Mouse (Mus musculus) hindbrain, embryonic 10.5 days (tissue): ENCODE measurements at regions not wholly inside any gene's neighbourhood (a gene's known extent, or its start where the extent isn't known, plus 50 kb on each side); places are given as distances from the start of the nearest gene placed in this dataset.
A peak's percentile ranks its signal among the peaks of the same experiment; 100 is the strongest.

Source experiments
- DNase-seq: peaks from one replicate; pipeline ENCODE4 v3.0.0-alpha.2; 2017; ENCODE audit warnings: low spot score
- H3K27ac ChIP-seq: fragments of 300-500 bp; sonication (generic); 2 replicates; pipeline ENCODE4 v1.5.1; 2016; ENCODE audit warnings: mild to moderate bottlenecking, moderate library complexity
- H3K27me3 ChIP-seq: fragments of 300-500 bp; sonication (generic); 2 replicates; pipeline ENCODE4 v1.6.1; 2016; ENCODE audit warnings: mild to moderate bottlenecking; ENCODE audit not compliant: poor library complexity, insufficient read depth, severe bottlenecking
- H3K36me3 ChIP-seq: fragments of 300-500 bp; sonication (generic); 2 replicates; pipeline ENCODE4 v1.6.1; 2016; ENCODE audit warnings: mild to moderate bottlenecking, moderate library complexity
- H3K4me1 ChIP-seq: fragments of 300-500 bp; sonication (generic); replicated peaks from 2 replicates; pipeline ENCODE4 v1.6.1; 2016; ENCODE audit warnings: mild to moderate bottlenecking
- H3K4me3 ChIP-seq: fragments of 300-500 bp; sonication (generic); 2 replicates; pipeline ENCODE4 v1.5.1; 2016; ENCODE audit warnings: mild to moderate bottlenecking, moderate library complexity
- H3K9me3 ChIP-seq: fragments of 300-500 bp; sonication (generic); 2 replicates; pipeline ENCODE4 v1.6.1; 2016; ENCODE audit warnings: mild to moderate bottlenecking, moderate library complexity
- WGBS: fragments of 180-500 bp; shearing (Covaris S2); methylation state at CpG from one replicate; pipeline ENCODE4 v1.1.7; 2016; 5-methylcytosine and 5-hydroxymethylcytosine counted together

DNA sequence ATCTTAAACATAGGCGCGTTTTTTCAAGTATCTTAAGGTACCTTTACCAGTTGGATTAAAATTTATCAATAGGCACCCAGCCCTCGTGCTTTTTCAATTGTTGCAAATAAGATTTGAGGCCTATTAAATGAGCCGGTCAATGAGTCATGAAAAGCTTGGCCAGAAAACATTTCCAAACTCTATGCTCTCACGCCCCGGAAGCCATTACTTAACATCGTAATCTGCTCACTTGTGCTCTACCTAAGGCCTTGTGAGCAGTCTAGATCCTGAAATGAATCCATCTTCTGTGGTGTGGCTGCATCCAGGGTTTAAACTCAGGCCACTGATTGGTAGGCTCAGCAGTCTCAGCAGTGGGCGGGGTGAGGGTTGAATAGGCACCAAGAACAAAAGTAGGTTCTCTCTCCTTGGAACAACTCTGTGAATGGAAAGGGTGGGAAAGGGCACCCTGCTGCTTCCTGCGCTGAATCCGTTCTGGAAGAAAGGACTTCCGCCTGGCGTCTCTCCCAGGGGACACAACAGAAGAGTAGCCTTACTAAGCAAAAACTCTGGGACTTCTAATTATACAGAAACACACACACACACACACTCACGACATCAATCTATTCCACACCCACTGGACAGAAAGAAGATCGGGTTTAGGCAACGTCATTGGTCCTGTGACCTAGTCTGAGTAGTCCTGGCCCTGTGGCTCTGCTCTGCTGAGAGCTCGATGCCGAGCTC, 53.4 kb upstream of the Fmnl2 start:
- peak; percentile 10 for DNase-seq
- Histone ChIP-seq H3K4me3 (no peak overlapping the region), H3K27me3 (no peaks in the 10 kb centered on the region), H3K36me3 (no peaks in the 10 kb centered on the region), H3K4me1 (peaks cover 6% of the 10 kb centered on the region; the same call in 1 of the 2 replicates), H3K27ac (peak overlapping the region; percentile 23; the same call in 1 of the 2 replicates), H3K9me3 (no peaks in the 10 kb centered on the region)
- 69% methylated on average over 17 of the region's 17 CpGs for WGBS

DNA sequence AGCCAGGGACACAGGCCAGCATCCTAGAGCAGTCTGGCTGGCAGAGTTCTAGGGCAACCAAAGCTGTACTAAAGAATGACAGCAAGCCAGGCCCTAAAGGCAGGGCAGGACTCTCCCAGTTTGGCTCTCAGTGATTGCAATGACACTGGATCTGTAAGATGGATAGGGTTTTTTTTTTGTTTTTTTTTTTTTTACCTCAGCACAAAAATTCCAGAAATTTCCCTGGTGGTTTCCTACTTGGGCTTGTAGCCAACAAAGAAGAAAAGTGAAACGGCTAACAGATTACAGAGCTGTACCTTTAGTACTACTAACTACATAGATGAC, 52.9 kb upstream of the Fmnl2 start:
- DNase-seq: no peak
- Histone ChIP-seq H3K27ac (peak overlapping the region; percentile 23; the same call in 1 of the 2 replicates), H3K27me3 (no peaks in the 10 kb centered on the region), H3K4me1 (peaks cover 6% of the 10 kb centered on the region; the same call in 1 of the 2 replicates), H3K4me3 (no peak overlapping the region), H3K9me3 (no peaks in the 10 kb centered on the region), H3K36me3 (no peaks in the 10 kb centered on the region)
- 82% methylated on average over 1 of the region's 1 CpGs for WGBS

DNA sequence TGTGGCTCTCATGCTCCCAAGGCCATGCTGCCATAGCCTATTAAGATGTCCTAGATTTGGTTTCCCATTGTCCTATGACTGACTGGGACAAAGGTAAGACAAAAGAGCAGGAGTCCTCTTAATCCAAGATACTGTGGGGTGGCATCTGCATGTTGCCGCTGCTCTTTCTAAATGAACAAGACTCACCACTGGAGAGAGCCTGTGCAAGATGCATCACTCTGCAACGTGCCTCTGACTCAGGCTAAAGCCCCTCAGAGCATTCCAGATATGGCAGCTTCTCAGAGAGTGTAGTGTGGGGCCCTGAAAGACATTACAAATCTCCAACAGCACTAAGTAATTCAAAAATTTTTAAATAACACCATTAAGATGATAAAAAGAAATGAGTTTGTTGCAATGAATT, 49.8 kb upstream of the Fmnl2 start:
- no peaks in the 10 kb centered on the region for H3K27me3 ChIP-seq
- DNase-seq: no peak
- no peak overlapping the region for H3K4me3 ChIP-seq
- no peak overlapping the region for H3K27ac ChIP-seq
- no peaks in the 10 kb centered on the region for H3K36me3 ChIP-seq
- H3K9me3 ChIP-seq: no peaks in the 10 kb centered on the region
- 55% methylated on average over 2 of the region's 2 CpGs for WGBS
- H3K4me1 ChIP-seq: peaks cover 13% of the 10 kb centered on the region
